Mouse (Mus musculus) erythroblast, embryonic 14.5 days (primary cell): Measurements from ENCODE around the gene Pam16.

Experiments
- GATA1 ChIP-seq: IDR thresholded peaks from 2 replicates; pipeline ENCODE4 v1.6.1; 2012; ENCODE audit warnings: low read length, inconsistent platforms, mixed read lengths
- TAL1 ChIP-seq: IDR thresholded peaks from 3 replicates; pipeline ENCODE4 v1.6.1; 2012; ENCODE audit warnings: low read length, inconsistent platforms, mixed read lengths

- TF ChIP-seq TAL1: no peak
- no peak for TF ChIP-seq GATA1
Observed at GRCm38 (mm10) chr16:4658781-4659245, 34.0 kb upstream of the Pam16 start.
